Mouse (Mus musculus) macrophage (primary cell): ENCODE data around the gene Dmrtc1b. TPM values are rescaled to one million over a fixed set of nuclear protein-coding genes. Genes with fewer than 3 reads are reported as not detected.
"Not testable (repeated sequence)": the region's sequence is repeated elsewhere in the genome, so short reads cannot be mapped to it uniquely, and the experiment has no call there.

ENCODE experiments used
- H3K27ac ChIP-seq: fragments of 350-480 bp; formaldehyde crosslinking; 2 replicates; pipeline ENCODE4 v1.9.0; 2021
- H3K36me3 ChIP-seq: fragments of 350-480 bp; formaldehyde crosslinking; 2 replicates; pipeline ENCODE4 v1.9.0; 2021; ENCODE audit errors: inconsistent target
- H3K4me3 ChIP-seq: fragments of 350-480 bp; formaldehyde crosslinking; 2 replicates; pipeline ENCODE4 v1.9.0; 2021; ENCODE audit errors: inconsistent target
- H3K79me2 ChIP-seq: fragments of 350-480 bp; formaldehyde crosslinking; 2 replicates; pipeline ENCODE4 v1.9.0; 2021; ENCODE audit errors: inconsistent target
- WGBS: methylation state at CpG from one replicate; pipeline ENCODE4 v1.1.7; 2026; ENCODE audit warnings: inconsistent platforms; ENCODE audit not compliant: missing documents; 5-methylcytosine and 5-hydroxymethylcytosine counted together
- polyA plus RNA-seq: library from polyadenylated mRNA; stranded (reverse); fragments of 250-400 nt; gene quantifications from 3 replicates; pipeline ENCODE4 v1.2.4, GENCODE M21; 2018; ENCODE audit warnings: inconsistent platforms
- total RNA-seq, 78 experiments: library from RNA; depleted of rRNA; stranded (reverse); fragments of 250-400 nt; gene quantifications; 1 replicate in 9 of 78; 2 replicates in 24 of 78; 3 replicates in 43 of 78; 4 replicates in 2 of 78; pipeline ENCODE4 v1.2.4; 2018; ENCODE audit warnings: inconsistent platforms in 56 of 78

Gene Dmrtc1b
- not detected for total RNA-seq (2018; cell fraction: chromatin; rRNA removed)
- not detected for total RNA-seq (2018; cell fraction: cytosol; rRNA removed)
- not detected for total RNA-seq (2018; cell fraction: nucleus; rRNA removed)
- polyA plus RNA-seq, result not detected in 3 replicates

GRCm38 (mm10) chrX:102707535-102707934 lies at the start of gene Dmrtc1b, which contains the start of gene Gm9112:
Gene Dmrtc1b (plus strand): TSS chrX:102707865.
Gene Gm9112 (minus strand): TSS chrX:102707635.
- not testable (repeated sequence) for H3K4me3 ChIP-seq, H3K79me2 ChIP-seq, H3K27ac ChIP-seq, H3K36me3 ChIP-seq
- 100% methylated on average over 3 of the region's 10 CpGs for WGBS

- WGBS, result 39% methylated on average over 3 of the region's 3 CpGs
- Histone ChIP-seq H3K79me2 (no peaks in the 10 kb centered on the region), H3K4me3 (no peak overlapping the region), H3K27ac (no peak overlapping the region), H3K36me3 (no peaks in the 10 kb centered on the region)
Measured at GRCm38 (mm10) chrX:102660712-102661111, 47.0 kb upstream of the Dmrtc1b start.

GRCm38 (mm10) chrX:102666641-102667040 lies 41.0 kb upstream of the Dmrtc1b start:
- WGBS, result 73% methylated on average over 2 of the region's 2 CpGs
- no peak overlapping the region for H3K27ac ChIP-seq
- no peaks in the 10 kb centered on the region for H3K79me2 ChIP-seq
- H3K4me3 ChIP-seq, result no peak overlapping the region
- no peaks in the 10 kb centered on the region for H3K36me3 ChIP-seq

GRCm38 (mm10) chrX:102684706-102685105 lies 23.0 kb upstream of the Dmrtc1b start:
- H3K79me2 ChIP-seq, H3K27ac ChIP-seq, H3K36me3 ChIP-seq, H3K4me3 ChIP-seq: not testable (repeated sequence)
- WGBS, result 71% methylated on average over 3 of the region's 3 CpGs

GRCm38 (mm10) chrX:102686872-102687271 lies 20.8 kb upstream of the Dmrtc1b start, which contains the start of gene Gm3880:
Gene Gm3880 (minus strand): TSS chrX:102686972.
- H3K27ac ChIP-seq, result not testable (repeated sequence)

GRCm38 (mm10) chrX:102689252-102689651 lies 18.4 kb upstream of the Dmrtc1b start:
- not testable (repeated sequence) for H3K36me3 ChIP-seq, H3K4me3 ChIP-seq, H3K27ac ChIP-seq, H3K79me2 ChIP-seq
- WGBS, result no CpG with 5 or more reads among the region's 4 CpGs

More at GRCm38 (mm10) chrX:102686872-102687271, 20.8 kb upstream of the Dmrtc1b start, which contains the start of gene Gm3880:
- H3K79me2 ChIP-seq, H3K4me3 ChIP-seq, H3K36me3 ChIP-seq: not testable (repeated sequence)
- 83% methylated on average over 3 of the region's 5 CpGs for WGBS

- H3K79me2 ChIP-seq, H3K4me3 ChIP-seq, H3K36me3 ChIP-seq, H3K27ac ChIP-seq: not testable (repeated sequence)
- 56% methylated on average over 1 of the region's 3 CpGs for WGBS
Measured at GRCm38 (mm10) chrX:102700636-102701035, 7.0 kb upstream of the Dmrtc1b start.

GRCm38 (mm10) chrX:102724226-102724625 lies 16.6 kb downstream of the Dmrtc1b start:
- not testable (repeated sequence) for H3K27ac ChIP-seq, H3K4me3 ChIP-seq, H3K36me3 ChIP-seq, H3K79me2 ChIP-seq
- 93% methylated on average over 6 of the region's 6 CpGs for WGBS

Other genes starting within 250 kb of the Dmrtc1b start
- gene Hdac8, start 202.5 kb upstream of the Dmrtc1b start, polyA plus RNA-seq, result 5.5 to 7.8 TPM (median 7.2 TPM) in 3 replicates
- gene Phka1, start 63.6 kb upstream of the Dmrtc1b start, polyA plus RNA-seq, result 2.1 to 3.5 TPM (median 2.9 TPM) in 3 replicates
- not detected in 3 replicates for gene Gm3880, start 20.9 kb upstream of the Dmrtc1b start, polyA plus RNA-seq
- gene Gm9112, start 230 bp upstream of the Dmrtc1b start, polyA plus RNA-seq, result not detected in 3 replicates
- not detected in 3 replicates for gene Dmrtc1c1, start 95.1 kb downstream of the Dmrtc1b start, polyA plus RNA-seq
- gene Dmrtc1c2, start 146.8 kb downstream of the Dmrtc1b start, polyA plus RNA-seq, result not detected in 3 replicates
- gene 1700031F05Rik, start 160.1 kb downstream of the Dmrtc1b start, polyA plus RNA-seq, result not detected in 3 replicates
- gene Dmrtc1a, start 200.8 kb downstream of the Dmrtc1b start, polyA plus RNA-seq, result not detected in 3 replicates
- gene 1700011M02Rik, start 201.0 kb downstream of the Dmrtc1b start, polyA plus RNA-seq, result not detected in 3 replicates
- not detected in 3 replicates for gene 1700018G05Rik, start 220.5 kb downstream of the Dmrtc1b start, polyA plus RNA-seq